Mouse (Mus musculus) kidney, postnatal 10 days (tissue): ENCODE data around the gene Plcxd3.
"Not testable (repeated sequence)": the region's sequence is repeated elsewhere in the genome, so short reads cannot be mapped to it uniquely, and the experiment has no call there.

ENCODE experiments used
- DNase-seq: peaks from one replicate; pipeline ENCODE4 v3.0.0; 2021; ENCODE audit warnings: mixed read lengths

Gene Plcxd3

GRCm38 (mm10) chr15:4561431-4561970 is 186.2 kb downstream of the Plcxd3 start:
- DNase-seq: peak; percentile 25

GRCm38 (mm10) chr15:4595521-4595920 is 220.2 kb downstream of the Plcxd3 start:
- not testable (repeated sequence) for DNase-seq

GRCm38 (mm10) chr15:4598661-4599060 is 223.4 kb downstream of the Plcxd3 start:
- not testable (repeated sequence) for DNase-seq

- not testable (repeated sequence) for DNase-seq
Measured at GRCm38 (mm10) chr15:4599331-4599730, 224.0 kb downstream of the Plcxd3 start.

- DNase-seq: no peak
Measured at GRCm38 (mm10) chr15:4605630-4606029, 230.3 kb downstream of the Plcxd3 start.
